Mouse (Mus musculus): Measurements from ENCODE around the gene Zdhhc14.
A peak's percentile ranks its signal among the peaks of the same experiment; 100 is the strongest.

- TF ChIP-seq POLR2AphosphoS2 (IDR thresholded peaks at IDR 0.05; ENCODE audit: insufficient read length, low read depth) = no peak
- no peak for TF ChIP-seq POLR2A (IDR thresholded peaks at IDR 0.05; ENCODE audit: insufficient read length, low read depth)
- TF ChIP-seq E2F4 (IDR thresholded peaks at IDR 0.05; ENCODE audit: insufficient read depth) = no peak
- no peak for TF ChIP-seq MAX (IDR thresholded peaks at IDR 0.05; ENCODE audit: low read depth)
- TF ChIP-seq TCF12 (IDR thresholded peaks at IDR 0.05; ENCODE audit: insufficient read depth, poor library complexity, severe bottlenecking) = no peak
- no peak for TF ChIP-seq SRF (IDR thresholded peaks at IDR 0.05; ENCODE audit: control insufficient read depth, insufficient read length, low read depth)
- peak in 1 of 3 experiments; percentile 55 for TF ChIP-seq MYOG (IDR thresholded peaks at IDR 0.05; ENCODE audit: control insufficient read depth in 1 of 3, insufficient read depth in 1 of 3, insufficient read length in 2 of 3, low read depth in 2 of 3)
Observed at GRCm38 (mm10) chr17:5642918-5643721, 150.8 kb downstream of the Zdhhc14 start.
